Mouse (Mus musculus) stomach, postnatal 0 days (tissue): ENCODE results near the gene Yjefn3.

Experiments used
- CTCF ChIP-seq: IDR thresholded peaks from 2 replicates; pipeline ENCODE4 v1.5.1; 2016; ENCODE audit warnings: antibody characterized with exemption, low read depth, mild to moderate bottlenecking, moderate library complexity
- EP300 ChIP-seq: optimal IDR thresholded peaks from 2 replicates; pipeline ENCODE3; 2016; ENCODE audit warnings: antibody characterized with exemption

- TF ChIP-seq CTCF = no peak
- TF ChIP-seq EP300 = no peak
Measured at GRCm38 (mm10) chr8:69907106-69907505, 4.6 kb upstream of the Yjefn3 start.
